Mouse (Mus musculus): ENCODE measurements at regions not wholly inside any gene's neighbourhood (a gene's known extent, or its start where the extent isn't known, plus 50 kb on each side); places are given as distances from the start of the nearest gene placed in this dataset.

DNA sequence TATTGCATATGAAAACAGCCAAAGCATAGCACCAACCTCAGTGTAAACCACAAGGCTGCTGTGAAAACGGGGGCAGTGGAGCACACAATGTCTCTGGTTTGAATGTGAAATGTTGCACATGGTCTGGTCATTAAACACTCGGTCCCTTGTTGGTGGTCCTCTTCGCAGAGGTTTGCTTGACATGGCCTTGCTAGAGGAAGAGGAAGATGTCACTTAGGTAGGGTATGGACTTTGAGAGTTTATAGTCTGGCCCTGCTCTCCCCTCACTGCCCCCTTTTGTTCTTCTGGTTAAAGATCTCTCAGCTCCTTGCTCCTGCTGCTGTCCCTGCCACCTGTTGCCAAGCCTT lies 125.9 kb upstream of the Ift57 start:
- DNase-seq (ENCODE audit: low read depth, low spot score): no peak

DNA sequence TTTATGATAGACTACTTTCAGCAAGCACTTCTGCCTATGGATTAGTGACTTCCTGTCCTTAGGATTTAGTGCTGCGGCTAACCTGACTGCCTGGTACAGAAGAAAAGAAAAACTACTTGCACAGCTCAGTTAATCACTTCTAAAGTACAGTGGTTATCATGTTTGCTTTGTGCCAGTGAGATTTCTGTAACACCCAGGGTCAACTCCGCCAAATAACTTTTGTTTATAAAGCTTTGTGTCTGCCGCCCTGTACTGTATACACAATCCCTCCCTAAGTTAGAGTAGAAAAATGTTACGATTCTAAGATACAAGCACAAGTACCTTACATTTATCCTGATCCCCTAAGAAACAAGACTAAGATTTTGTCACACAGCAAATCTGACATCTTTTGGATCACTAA lies 120.1 kb upstream of the Ift57 start:
- no peak for DNase-seq (ENCODE audit: low read depth, low spot score)

DNA sequence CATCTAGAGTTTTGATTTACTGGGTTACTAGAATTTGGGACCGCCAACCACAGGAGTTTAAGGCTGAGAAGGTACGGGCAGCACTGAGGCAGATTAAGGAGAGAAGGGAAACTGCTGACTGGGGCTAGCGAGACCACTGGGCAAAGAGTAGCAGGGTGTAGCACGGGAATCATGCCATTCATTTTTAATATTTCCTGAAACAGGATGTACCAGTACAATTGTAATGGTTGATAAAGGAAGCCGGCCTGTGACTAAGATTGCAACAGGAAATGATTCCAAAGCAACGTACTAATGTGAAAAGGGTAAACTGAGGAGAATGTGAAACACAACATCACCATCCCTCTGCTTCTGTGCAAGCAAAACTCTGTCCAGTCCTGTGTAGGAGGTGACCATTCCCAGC lies 118.3 kb upstream of the Ift57 start:
- no peak for DNase-seq (ENCODE audit: low read depth, low spot score)

DNA sequence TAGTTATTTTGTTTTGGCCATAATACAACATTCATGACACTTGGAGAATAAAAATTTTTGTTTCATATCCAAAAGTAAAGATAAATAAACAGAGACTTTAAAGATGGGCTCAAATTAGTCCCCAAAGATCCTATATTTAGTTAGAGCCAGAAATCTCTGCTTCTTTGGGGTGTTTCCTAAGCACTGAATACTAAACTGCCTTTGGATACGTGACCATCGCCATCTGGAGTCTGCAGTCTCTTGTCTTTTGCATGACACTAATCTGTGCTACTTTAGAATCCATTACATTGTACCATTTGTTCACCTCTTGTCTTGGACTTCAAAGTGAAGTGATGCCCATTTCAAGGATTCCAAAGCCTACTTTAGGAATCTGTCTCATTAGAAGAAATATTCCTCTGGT lies 92.5 kb upstream of the Ift57 start:
- DNase-seq (ENCODE audit: low read depth, low spot score): peak; percentile 72

DNA sequence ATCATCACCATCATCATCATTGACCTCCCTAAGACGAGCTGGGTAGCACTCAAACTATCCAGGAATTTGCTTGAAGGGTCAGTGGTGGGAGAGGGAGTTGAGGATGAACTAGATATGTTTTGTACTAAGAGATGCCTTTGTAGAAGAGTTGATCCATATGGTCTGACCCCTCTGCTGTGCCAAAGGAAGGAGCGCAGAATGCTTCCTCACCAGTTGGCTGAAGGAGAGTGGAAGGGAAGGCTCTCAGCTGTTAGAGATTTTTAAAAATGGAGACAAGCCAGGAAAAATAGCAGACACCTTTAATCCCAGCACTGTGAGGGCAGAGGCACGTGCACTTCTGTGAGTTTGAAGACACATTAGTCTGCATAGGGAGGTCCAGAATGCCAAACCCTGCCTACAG lies 84.2 kb upstream of the Ift57 start:
- no peak for DNase-seq (ENCODE audit: low read depth, low spot score)

DNA sequence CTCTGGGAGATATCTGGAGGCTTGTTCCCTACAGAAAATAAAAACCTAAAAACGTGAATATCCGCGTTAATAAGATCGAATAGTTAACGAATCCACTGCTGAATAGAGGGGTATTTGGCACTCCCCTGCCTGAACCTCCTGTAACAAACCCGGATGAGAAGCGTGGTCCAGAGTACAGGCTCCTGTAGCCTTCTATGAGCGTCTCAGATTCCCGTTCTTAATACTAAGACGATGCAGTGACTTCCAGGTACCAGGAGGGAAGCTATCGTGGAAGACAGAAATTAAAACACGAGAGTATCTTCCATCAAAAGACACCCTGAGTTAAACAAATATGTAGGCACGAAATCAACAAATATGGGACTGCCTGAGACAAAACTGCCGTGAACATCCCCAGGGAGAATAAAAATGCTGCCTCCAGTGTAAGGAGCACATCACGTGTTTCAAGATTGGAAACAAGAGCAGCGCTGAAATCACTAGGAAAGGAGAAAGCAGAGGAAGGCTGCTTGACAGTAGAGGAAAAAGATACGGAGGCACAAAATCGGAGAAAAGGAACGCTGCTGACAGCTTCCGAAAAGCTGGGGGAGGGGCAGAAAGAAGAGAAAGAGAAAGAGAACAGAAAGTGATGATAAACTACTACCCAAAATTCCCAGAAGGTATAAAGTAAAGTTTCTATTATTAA lies 83.6 kb upstream of the Ift57 start:
- no peak for DNase-seq (ENCODE audit: low read depth, low spot score)

DNA sequence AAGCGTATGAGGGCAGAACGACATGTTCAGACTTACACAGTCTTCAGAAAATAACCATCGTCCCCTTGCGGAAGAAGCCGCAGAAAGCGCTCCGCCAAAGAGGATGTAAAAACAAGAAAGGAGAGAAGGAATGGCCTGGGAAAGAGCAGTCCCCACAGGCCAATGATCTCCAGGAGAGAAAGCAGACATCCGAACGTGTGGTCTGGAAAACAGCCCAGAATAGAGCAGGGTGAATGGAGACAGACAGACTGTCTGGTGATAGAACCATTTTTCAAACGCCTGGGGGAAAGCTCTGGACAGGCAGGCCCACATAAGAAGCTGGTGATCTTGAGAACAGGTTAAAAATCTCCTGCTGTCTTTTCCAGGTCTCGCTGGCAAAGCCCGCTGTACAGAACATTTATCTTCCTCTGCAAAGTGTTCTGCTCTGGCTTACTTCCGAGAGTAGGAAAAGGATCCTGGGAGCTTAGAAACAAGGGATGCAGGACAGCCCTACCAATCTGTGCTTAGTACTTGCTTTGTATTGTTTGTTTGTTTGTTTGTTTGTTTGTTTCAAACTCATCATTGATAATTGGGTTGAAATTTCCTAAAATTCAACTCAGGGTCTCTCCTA lies 82.7 kb upstream of the Ift57 start:
- no peak for DNase-seq (ENCODE audit: low read depth, low spot score)

DNA sequence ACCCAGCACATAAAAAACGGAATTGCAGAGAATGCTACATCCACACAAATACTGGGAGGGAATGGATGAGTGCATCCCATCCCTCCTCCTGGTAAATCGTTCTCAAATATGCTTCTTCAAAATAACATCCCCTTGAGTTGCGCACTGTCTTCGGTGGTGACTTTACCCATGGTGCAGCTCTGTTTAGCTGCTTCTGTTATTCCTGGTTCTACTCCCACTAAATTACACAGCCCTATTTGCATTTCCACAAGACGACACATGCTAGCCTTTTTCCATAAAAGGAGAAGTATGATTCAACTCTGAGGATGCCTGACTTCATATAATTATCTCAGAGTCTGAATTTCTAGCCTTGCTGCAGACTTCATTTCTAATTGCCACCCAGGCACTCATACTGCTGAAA lies 65.5 kb upstream of the Ift57 start:
- DNase-seq (ENCODE audit: low read depth, low spot score): peak; percentile 78

DNA sequence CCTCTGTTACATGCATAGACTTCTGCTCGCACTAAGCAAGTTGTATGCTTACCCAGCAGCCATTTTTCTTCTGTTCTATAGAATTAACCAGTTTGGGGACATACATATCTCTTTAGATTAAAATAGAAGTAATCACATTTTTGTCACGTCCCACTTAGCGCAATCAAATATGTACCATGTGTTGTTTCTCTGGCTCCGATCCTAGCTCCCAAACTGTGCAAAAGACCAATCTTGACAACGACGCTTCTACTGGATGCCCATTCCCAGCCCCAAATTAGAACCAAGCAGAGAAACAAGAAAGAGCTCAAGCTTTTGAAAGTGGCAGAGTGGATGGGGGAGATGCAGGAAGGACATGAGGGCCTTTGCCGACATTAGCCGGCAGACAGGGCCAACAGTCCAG lies 63.5 kb upstream of the Ift57 start:
- no peak for DNase-seq (ENCODE audit: low read depth, low spot score)

DNA sequence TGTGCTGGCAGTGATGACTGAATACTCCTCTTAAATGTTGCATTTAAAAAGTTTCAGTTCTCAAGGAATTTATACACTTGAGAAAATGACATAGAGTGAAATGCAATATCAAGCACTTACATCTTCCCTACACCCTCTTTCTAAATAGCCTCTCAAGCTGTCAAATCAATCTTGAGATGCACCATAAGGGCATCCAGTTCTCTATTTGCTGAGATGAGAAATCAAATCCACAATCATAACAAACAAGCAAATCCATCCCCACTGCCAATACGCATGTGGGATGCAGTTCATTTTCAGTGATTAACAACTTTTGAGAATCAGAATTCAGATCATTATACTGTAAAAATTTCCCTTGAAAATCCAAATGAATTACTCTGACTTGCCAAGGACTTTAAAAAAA lies 62.6 kb upstream of the Ift57 start:
- no peak for DNase-seq (ENCODE audit: low read depth, low spot score)

DNA sequence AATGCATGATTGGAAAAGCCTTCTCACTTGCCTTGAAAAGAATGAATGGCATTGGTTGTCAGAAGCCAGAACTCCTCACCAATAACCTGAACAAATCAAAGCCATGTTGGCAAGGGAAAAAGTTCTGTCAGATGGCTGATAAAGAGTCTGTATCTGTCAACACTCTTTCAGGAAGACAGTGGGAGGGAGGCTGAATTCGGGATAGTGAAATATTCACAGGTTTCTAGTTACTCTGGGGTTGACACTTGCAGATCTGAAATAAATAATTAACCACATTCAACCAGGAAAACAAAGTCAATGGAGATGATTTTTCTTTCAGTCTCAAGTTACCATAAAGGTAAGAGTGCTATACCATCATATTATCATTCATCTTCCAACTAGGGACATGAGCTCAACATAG lies 56.3 kb upstream of the Ift57 start:
- no peak for DNase-seq (ENCODE audit: low read depth, low spot score)

DNA sequence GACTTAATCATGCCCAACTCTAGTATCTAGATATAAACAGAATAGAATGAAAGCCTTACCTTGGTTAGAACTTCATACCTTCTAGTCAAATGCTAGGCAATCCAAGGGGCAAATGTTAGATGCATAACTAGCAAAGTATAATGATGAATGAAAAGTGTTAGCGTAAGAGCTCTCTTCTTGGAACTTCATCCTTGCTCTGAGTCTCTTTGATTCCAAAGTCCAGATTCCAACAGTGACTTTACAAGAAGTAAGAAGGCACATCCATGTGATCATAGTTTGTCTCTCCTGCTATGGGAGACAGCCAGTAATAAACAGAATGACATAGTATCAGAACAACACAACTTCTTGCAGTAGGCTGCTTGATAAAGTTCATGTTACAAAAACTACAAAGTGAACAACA lies 54.6 kb upstream of the Ift57 start:
- no peak for DNase-seq (ENCODE audit: low read depth, low spot score)

DNA sequence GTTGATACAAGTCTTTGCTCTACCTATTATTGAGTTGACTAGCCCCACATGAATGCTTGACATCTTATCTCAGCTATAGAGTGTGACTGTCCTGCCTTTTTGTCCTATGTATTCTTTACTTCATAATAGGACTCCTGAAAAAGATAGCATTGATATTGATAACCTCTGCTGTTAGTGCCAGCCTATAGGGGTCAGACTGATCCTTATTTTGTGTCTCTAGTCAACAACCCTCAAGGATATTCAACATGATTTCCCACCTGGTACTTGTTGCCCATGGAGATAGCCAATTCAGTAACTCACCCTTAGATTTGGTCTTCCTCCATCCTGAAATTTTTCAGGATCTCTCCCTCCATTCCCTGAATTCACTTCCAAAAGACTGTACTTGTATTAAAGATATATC lies 52.6 kb upstream of the Ift57 start:
- no peak for DNase-seq (ENCODE audit: low read depth, low spot score)

All from telencephalon, adult 2 months (tissue).